Mouse (Mus musculus): ENCODE data around the gene Hsdl1. TPM values are rescaled to one million over a fixed set of nuclear protein-coding genes. Genes with fewer than 3 reads are reported as not detected.
A peak's percentile ranks its signal among the peaks of the same experiment; 100 is the strongest.

The Hsdl1 gene
- polyA plus RNA-seq, 1 experiment = 149 TPM

- peaks cover 26% of the 10 kb centered on the region for H3K36me3 ChIP-seq (ENCODE audit: control insufficient read depth, insufficient read depth, low read length)
- DNase-seq = peak; percentile 81
- peak overlapping the region; percentile 98 for H3K27ac ChIP-seq (ENCODE audit: control insufficient read depth, insufficient read depth, low read length)
- no peaks in the 10 kb centered on the region for H3K27me3 ChIP-seq (ENCODE audit: control insufficient read depth, insufficient read depth, low read length)
- peak overlapping the region; percentile 34 for H3K4me3 ChIP-seq (ENCODE audit: control insufficient read depth, insufficient read depth, low read length)
- TF ChIP-seq CTCF (IDR thresholded peaks at IDR 0.05; ENCODE audit: borderline replicate concordance, control insufficient read depth, extremely low read depth, insufficient read depth, low read length, poor library complexity) (no peak), POLR2A (IDR thresholded peaks at IDR 0.05; ENCODE audit: control insufficient read depth, extremely low read depth, insufficient read depth, low read length, poor library complexity) (peak; percentile 68)
- 16% methylated on average over 4 of the region's 4 CpGs for WGBS
- peaks cover 73% of the 10 kb centered on the region for H3K4me1 ChIP-seq (replicated peaks; ENCODE audit: control insufficient read depth, insufficient read depth, low read length)
These were observed 5.1 kb downstream of the Hsdl1 start for GRCm38 (mm10) chr8:119569881-119570280.

DNA sequence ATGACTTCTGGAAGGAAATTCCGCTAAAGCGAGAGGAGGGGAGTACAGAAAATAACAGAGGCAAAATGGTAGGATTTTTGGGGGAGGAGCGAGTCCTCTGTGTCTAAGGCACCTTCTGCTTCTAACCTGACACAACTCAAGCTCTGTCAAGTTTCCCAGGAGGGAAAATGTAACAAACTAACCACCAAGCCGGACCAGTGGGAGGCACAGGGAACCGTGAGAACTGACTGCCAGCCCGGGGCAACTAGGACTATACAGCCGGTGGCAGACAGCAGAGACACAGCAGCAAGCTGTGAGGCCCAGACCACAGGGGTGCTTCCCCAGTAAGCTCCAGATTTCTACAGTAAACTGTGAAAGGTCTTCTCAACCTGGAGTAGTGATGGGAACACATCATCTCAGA, 6.0 kb downstream of the Hsdl1 start:
- Histone ChIP-seq H3K27me3 (ENCODE audit: control insufficient read depth, insufficient read depth, low read length) (no peaks in the 10 kb centered on the region), H3K27ac (ENCODE audit: control insufficient read depth, insufficient read depth, low read length) (peak overlapping the region; percentile 90), H3K4me3 (ENCODE audit: control insufficient read depth, insufficient read depth, low read length) (peak overlapping the region; percentile 13), H3K4me1 (replicated peaks; ENCODE audit: control insufficient read depth, insufficient read depth, low read length) (peaks cover 80% of the 10 kb centered on the region), H3K36me3 (ENCODE audit: control insufficient read depth, insufficient read depth, low read length) (peaks cover 32% of the 10 kb centered on the region)
- 54% methylated on average over 7 of the region's 7 CpGs for WGBS
- no peak for DNase-seq
- no peak for TF ChIP-seq POLR2A (IDR thresholded peaks at IDR 0.05; ENCODE audit: control insufficient read depth, extremely low read depth, insufficient read depth, low read length, poor library complexity)
- no peak for TF ChIP-seq CTCF (IDR thresholded peaks at IDR 0.05; ENCODE audit: borderline replicate concordance, control insufficient read depth, extremely low read depth, insufficient read depth, low read length, poor library complexity)

GRCm38 (mm10) chr8:119568251-119568650, 6.7 kb downstream of the Hsdl1 start:
- WGBS = 89% methylated on average over 9 of the region's 9 CpGs
- peaks cover 83% of the 10 kb centered on the region for H3K4me1 ChIP-seq (replicated peaks; ENCODE audit: control insufficient read depth, insufficient read depth, low read length)
- H3K27me3 ChIP-seq (ENCODE audit: control insufficient read depth, insufficient read depth, low read length) = no peaks in the 10 kb centered on the region
- TF ChIP-seq POLR2A (IDR thresholded peaks at IDR 0.05; ENCODE audit: control insufficient read depth, extremely low read depth, insufficient read depth, low read length, poor library complexity) (no peak), CTCF (IDR thresholded peaks at IDR 0.05; ENCODE audit: borderline replicate concordance, control insufficient read depth, extremely low read depth, insufficient read depth, low read length, poor library complexity) (no peak)
- no peak overlapping the region for H3K4me3 ChIP-seq (ENCODE audit: control insufficient read depth, insufficient read depth, low read length)
- peaks cover 37% of the 10 kb centered on the region for H3K36me3 ChIP-seq (ENCODE audit: control insufficient read depth, insufficient read depth, low read length)
- H3K27ac ChIP-seq (ENCODE audit: control insufficient read depth, insufficient read depth, low read length) = peak overlapping the region; percentile 90
- DNase-seq = no peak

DNA sequence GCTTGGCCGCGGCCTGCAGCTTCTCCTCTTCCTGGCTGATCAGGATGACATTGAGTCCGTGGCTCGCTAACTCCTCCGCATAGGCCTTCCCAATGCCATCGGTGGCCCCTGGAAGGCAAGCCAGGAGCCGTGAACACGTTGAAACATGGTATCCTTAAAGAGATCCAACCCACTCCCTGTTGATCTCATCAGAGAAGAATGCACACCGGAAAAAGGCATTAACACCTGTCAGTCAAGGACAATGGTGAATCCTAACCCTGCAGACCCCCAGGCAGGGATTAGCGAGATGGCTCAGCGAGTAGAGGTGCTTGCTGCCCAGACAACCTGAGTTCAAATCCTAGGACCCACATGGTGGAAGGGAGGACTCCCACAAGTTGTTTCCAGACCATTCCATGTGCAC, 8.6 kb downstream of the Hsdl1 start:
- Histone ChIP-seq H3K36me3 (ENCODE audit: control insufficient read depth, insufficient read depth, low read length) (peaks cover 51% of the 10 kb centered on the region), H3K4me1 (replicated peaks; ENCODE audit: control insufficient read depth, insufficient read depth, low read length) (peaks cover 87% of the 10 kb centered on the region), H3K27me3 (ENCODE audit: control insufficient read depth, insufficient read depth, low read length) (no peaks in the 10 kb centered on the region), H3K27ac (ENCODE audit: control insufficient read depth, insufficient read depth, low read length) (peak overlapping the region; percentile 94), H3K4me3 (ENCODE audit: control insufficient read depth, insufficient read depth, low read length) (no peak overlapping the region)
- no peak for TF ChIP-seq POLR2A (IDR thresholded peaks at IDR 0.05; ENCODE audit: control insufficient read depth, extremely low read depth, insufficient read depth, low read length, poor library complexity)
- WGBS = 96% methylated on average over 11 of the region's 11 CpGs
- DNase-seq = no peak

- H3K27ac ChIP-seq (ENCODE audit: control insufficient read depth, insufficient read depth, low read length) = peak overlapping the region; percentile 94
- no peak overlapping the region for H3K4me3 ChIP-seq (ENCODE audit: control insufficient read depth, insufficient read depth, low read length)
- TF ChIP-seq POLR2A (IDR thresholded peaks at IDR 0.05; ENCODE audit: control insufficient read depth, extremely low read depth, insufficient read depth, low read length, poor library complexity) = no peak; the same call in 1 of the 2 replicates
- no peaks in the 10 kb centered on the region for H3K27me3 ChIP-seq (ENCODE audit: control insufficient read depth, insufficient read depth, low read length)
- DNase-seq = peak; percentile 56
- WGBS = 17% methylated on average over 14 of the region's 14 CpGs
- H3K4me1 ChIP-seq (replicated peaks; ENCODE audit: control insufficient read depth, insufficient read depth, low read length) = peaks cover 87% of the 10 kb centered on the region
- H3K36me3 ChIP-seq (ENCODE audit: control insufficient read depth, insufficient read depth, low read length) = peaks cover 51% of the 10 kb centered on the region
These were observed 11.1 kb downstream of the Hsdl1 start for GRCm38 (mm10) chr8:119563849-119564251.

DNA sequence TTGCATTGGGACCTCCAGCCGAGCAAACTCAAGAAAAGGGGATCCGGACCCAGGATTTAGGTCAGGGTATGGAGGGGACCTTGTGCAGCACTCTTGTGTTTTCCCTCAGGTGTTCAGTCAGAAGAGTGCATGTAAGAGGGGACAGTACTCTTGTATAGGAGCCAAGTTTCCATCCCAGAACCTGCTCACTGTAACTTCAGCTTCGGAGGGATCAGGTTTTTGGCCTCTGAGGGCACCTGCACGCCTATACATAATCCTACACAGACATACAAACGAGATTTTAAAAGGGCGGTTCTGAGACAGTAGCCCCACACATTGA, 15.6 kb downstream of the Hsdl1 start:
- TF ChIP-seq CTCF (IDR thresholded peaks at IDR 0.05; ENCODE audit: borderline replicate concordance, control insufficient read depth, extremely low read depth, insufficient read depth, low read length, poor library complexity) (no peak), POLR2A (IDR thresholded peaks at IDR 0.05; ENCODE audit: control insufficient read depth, extremely low read depth, insufficient read depth, low read length, poor library complexity) (no peak)
- H3K27me3 ChIP-seq (ENCODE audit: control insufficient read depth, insufficient read depth, low read length) = no peaks in the 10 kb centered on the region
- DNase-seq = no peak
- peaks cover 20% of the 10 kb centered on the region for H3K36me3 ChIP-seq (ENCODE audit: control insufficient read depth, insufficient read depth, low read length)
- H3K27ac ChIP-seq (ENCODE audit: control insufficient read depth, insufficient read depth, low read length) = peak overlapping the region; percentile 86
- peaks cover 59% of the 10 kb centered on the region for H3K4me1 ChIP-seq (replicated peaks; ENCODE audit: control insufficient read depth, insufficient read depth, low read length)
- WGBS = 74% methylated on average over 6 of the region's 6 CpGs
- peak overlapping the region; percentile 27 for H3K4me3 ChIP-seq (ENCODE audit: control insufficient read depth, insufficient read depth, low read length)

- peaks cover 19% of the 10 kb centered on the region for H3K36me3 ChIP-seq (ENCODE audit: control insufficient read depth, insufficient read depth, low read length)
These were observed 16.2 kb downstream of the Hsdl1 start, which contains the start of gene Mbtps1 for GRCm38 (mm10) chr8:119558603-119559401. Gene Mbtps1, minus strand, starts transcription at chr8:119558735.

More at GRCm38 (mm10) chr8:119558603-119559401, 16.2 kb downstream of the Hsdl1 start, which contains the start of gene Mbtps1:
- Histone ChIP-seq H3K4me3 (ENCODE audit: control insufficient read depth, insufficient read depth, low read length) (peak within 1 kb of the TSS; percentile 58), H3K27ac (ENCODE audit: control insufficient read depth, insufficient read depth, low read length) (peak within 1 kb of the TSS; percentile 86), H3K27me3 (ENCODE audit: control insufficient read depth, insufficient read depth, low read length) (no peaks in the 10 kb centered on the region), H3K4me1 (replicated peaks; ENCODE audit: control insufficient read depth, insufficient read depth, low read length) (peaks cover 54% of the 10 kb centered on the region)
- TF ChIP-seq POLR2A (IDR thresholded peaks at IDR 0.05; ENCODE audit: control insufficient read depth, extremely low read depth, insufficient read depth, low read length, poor library complexity) (peak; percentile 97), CTCF (IDR thresholded peaks at IDR 0.05; ENCODE audit: borderline replicate concordance, control insufficient read depth, extremely low read depth, insufficient read depth, low read length, poor library complexity) (peak; percentile 50; the same call in 1 of the 2 replicates)
- DNase-seq = peak; percentile 99
- 3% methylated on average over 63 of the region's 63 CpGs for WGBS
